Mouse (Mus musculus): ENCODE data around the gene Vegfa.
"Not testable (repeated sequence)": the region's sequence is repeated elsewhere in the genome, so short reads cannot be mapped to it uniquely, and the experiment has no call there.

Vegfa gene

DNA sequence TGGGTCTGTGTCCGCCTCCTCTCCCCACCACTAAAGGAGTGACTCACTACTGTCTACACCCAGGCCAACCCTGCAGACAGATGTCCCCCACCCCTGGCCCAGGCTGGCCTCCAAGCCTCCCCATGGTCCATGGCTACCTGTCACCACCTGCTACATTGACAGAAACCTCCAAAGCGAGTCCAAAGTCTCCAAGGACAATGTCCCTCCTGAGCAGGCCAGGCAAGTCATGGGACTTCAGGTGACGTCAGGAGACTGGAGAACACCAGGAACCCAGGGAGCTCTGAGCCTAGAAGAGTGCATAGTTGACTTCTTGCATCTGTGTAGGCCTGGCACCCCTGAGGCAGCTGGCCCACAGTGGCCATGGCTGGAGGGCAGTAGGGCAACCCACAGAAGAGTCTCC, 45.3 kb downstream of the Vegfa start:
- DNase-seq = no peak

GRCm38 (mm10) chr17:45986374-45986773, 45.8 kb downstream of the Vegfa start:
- DNase-seq = no peak

DNA sequence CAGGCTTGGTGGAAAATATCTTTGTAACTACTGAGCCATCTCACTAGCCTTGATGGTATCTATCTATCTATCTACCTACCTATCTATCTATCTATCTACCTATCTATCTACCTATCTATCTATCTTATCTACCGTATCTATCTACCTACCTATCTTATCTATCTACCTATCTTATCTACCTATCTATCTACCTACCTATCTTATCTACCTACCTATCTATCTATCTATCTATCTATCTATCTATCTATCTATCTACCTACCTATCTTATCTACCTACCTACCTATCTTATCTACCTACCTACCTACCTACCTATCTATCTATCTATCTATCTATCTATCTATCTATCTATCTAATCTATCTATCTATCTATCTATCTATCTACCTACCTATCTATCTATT, 49.0 kb downstream of the Vegfa start:
- not testable (repeated sequence) for DNase-seq

DNA sequence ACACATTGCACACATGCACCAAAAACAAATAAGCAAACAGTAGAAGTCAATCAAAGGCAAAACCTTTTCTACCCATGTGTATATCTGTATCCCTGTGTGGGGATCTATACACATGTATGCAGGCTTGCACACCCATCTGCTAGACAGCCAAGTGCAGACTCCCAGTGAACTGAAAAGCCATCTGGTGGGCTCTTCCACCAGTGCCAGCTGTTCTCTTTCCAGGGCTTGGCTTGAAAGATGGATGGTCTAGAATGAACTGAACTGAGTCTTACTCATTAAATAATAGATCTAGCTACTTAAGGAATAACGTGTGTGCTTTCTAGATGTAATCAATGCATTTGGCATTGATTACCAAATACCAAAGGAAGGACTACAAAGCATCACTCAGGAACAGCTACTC, 50.3 kb downstream of the Vegfa start:
- no peak for DNase-seq

GRCm38 (mm10) chr17:45979025-45979805, 53.0 kb downstream of the Vegfa start:
- DNase-seq = no peak

GRCm38 (mm10) chr17:45974461-45974860, 57.7 kb downstream of the Vegfa start:
- DNase-seq = no peak

DNA sequence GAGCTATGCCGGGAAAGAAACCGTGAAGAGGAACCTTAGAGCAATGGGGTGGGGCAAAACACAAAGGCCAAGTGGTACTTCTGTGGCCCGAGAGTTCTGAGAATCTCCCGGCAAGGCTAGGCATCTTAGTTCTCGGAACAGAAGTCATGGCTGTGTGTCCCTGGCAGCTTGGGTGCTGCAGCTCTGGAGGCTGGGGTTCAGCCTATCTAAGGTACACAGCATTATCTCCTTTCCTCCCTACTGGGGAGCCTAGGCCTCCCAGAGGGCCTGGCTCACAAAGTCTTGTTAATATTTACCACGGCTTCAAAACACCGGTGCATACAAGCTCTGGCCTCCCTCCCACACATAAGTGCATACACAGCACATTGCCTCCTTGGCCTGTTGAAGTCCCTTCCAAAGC, 59.0 kb downstream of the Vegfa start:
- no peak for DNase-seq

DNA sequence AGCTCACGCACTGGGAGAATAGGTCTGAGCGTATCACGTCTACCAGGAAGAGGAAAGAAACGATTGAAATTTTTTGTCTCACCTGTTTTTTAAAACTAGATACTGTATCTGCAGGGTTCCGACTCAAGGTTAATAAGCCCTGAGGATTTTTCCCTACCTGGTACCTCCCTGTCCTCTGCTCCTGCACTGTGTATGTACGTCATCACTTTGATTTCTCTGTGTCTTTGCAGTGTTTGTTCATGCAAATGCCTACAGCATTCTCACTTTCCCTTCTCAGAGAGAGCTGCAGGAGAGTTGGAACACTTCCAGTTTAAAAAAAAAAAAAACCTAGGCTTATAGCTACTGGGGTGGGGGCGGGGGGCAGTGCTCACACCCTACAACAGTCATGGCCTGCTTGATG, 59.8 kb downstream of the Vegfa start:
- no peak for DNase-seq

- DNase-seq = no peak
These were observed 60.4 kb downstream of the Vegfa start for GRCm38 (mm10) chr17:45971800-45972199.

- DNase-seq = no peak
These were observed 61.2 kb downstream of the Vegfa start for GRCm38 (mm10) chr17:45970741-45971550.

GRCm38 (mm10) chr17:45969596-45969995, 62.6 kb downstream of the Vegfa start:
- DNase-seq = no peak

- DNase-seq = no peak
These were observed 63.8 kb downstream of the Vegfa start for GRCm38 (mm10) chr17:45968341-45968740.

Data from spleen, adult 18-20 months (tissue).